Mouse (Mus musculus): ENCODE results near the gene Cox19. TPM values are rescaled to one million over a fixed set of nuclear protein-coding genes. Genes with fewer than 3 reads are reported as not detected.
A peak's percentile ranks its signal among the peaks of the same experiment; 100 is the strongest.

Gene Cox19
- polyA plus RNA-seq, 1 experiment, result 10.5 TPM

DNA sequence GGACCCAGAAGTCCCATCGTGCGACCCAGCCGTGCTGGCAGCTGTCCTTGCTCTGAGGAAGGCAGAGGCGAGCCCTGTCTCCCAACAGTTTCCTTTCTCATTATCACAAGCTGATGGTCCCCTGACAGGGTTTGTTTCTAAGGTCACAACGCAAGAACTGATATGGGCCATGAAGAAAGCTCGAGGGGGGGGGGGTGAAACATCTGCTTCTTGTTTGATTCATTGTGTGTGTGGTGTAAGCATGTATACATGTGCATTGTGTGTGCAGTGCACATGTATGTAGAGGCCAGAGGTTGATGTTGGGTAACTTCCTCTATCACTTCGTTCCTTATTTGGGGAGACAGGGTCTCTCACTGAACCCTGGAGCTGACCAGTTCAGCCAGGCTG, 23.6 kb downstream of the Cox19 start:
- Histone ChIP-seq H3K27me3 (ENCODE audit: control insufficient read depth) (peaks cover 27% of the 10 kb centered on the region), H3K4me3 (replicated peaks) (no peak overlapping the region), H3K36me3 (ENCODE audit: control insufficient read depth) (no peaks in the 10 kb centered on the region), H3K9me3 (ENCODE audit: control insufficient read depth, low read length) (no peaks in the 10 kb centered on the region), H3K4me1 (ENCODE audit: control insufficient read depth) (peaks cover 26% of the 10 kb centered on the region)
- no peak for TF ChIP-seq TAL1 (IDR thresholded peaks at IDR 0.05; ENCODE audit: low read length)

DNA sequence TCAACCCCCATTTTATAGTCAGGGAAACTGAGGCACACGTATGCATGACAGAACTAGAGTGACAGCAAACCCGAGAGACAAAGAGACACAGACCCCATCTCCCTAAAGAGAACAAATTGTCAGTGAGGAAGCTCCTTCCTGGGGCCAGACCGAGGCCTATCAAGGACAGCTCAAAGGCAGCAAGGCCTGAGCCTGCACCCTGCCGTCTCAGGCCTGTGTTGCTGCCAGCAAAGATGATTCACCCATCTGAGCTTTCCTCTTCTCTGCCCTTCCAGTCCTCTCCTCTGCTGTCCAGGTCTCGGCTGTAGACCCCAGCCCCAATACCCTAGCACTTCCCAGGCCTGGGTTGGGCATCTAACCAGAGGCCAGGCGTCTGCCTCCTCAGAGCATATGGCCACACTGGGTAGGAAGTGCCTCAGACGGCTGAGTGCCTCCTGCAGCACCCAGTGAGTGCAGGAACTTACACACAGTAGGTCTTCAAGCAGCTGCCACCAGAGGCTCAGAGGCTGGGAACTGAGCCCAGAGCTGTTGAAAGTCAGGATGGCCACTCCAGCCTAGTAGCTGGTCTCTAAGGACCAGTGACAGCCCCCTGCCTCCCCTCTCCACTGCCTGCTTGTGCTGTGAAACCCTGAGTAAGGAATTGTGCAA, 24.1 kb downstream of the Cox19 start:
- Histone ChIP-seq H3K9me3 (ENCODE audit: control insufficient read depth, low read length) (no peaks in the 10 kb centered on the region), H3K4me3 (replicated peaks) (no peak overlapping the region), H3K4me1 (ENCODE audit: control insufficient read depth) (peaks cover 22% of the 10 kb centered on the region), H3K27me3 (ENCODE audit: control insufficient read depth) (peaks cover 27% of the 10 kb centered on the region), H3K36me3 (ENCODE audit: control insufficient read depth) (no peaks in the 10 kb centered on the region)
- TF ChIP-seq TAL1 (IDR thresholded peaks at IDR 0.05; ENCODE audit: low read length), result no peak
- no peak for TF ChIP-seq GATA1 (IDR thresholded peaks at IDR 0.05; ENCODE audit: low read length)

DNA sequence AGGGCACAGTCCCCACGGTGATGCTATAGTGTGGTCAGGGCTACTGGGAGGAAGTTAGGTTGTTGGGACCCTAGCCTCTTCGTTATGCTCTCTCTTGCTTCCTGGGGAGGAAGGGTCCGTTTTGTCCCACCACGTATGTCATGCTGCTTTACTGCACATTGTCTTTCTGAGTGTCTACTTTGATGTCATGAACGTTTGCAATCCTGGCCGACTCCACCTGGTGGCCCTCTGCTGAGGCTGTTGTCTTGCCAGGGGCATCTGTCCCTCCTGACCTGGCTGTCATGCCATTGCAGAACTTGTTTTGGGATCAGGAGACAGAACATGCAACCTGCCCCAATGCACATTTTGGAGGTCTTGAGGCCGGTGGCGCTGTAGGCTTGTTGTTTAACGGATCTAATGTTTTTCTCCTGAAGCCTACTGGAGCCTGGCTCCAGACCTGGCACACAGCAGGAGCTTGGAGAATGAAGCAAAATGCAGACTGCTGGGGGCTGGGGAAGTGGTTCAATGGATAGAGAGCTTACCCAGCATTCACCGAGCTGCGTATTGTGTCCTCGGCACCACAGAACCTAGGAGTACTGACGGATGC, 25.0 kb downstream of the Cox19 start:
- Histone ChIP-seq H3K4me1 (ENCODE audit: control insufficient read depth) (peaks cover 19% of the 10 kb centered on the region), H3K36me3 (ENCODE audit: control insufficient read depth) (no peaks in the 10 kb centered on the region), H3K4me3 (replicated peaks) (no peak overlapping the region), H3K27me3 (ENCODE audit: control insufficient read depth) (peaks cover 27% of the 10 kb centered on the region), H3K9me3 (ENCODE audit: control insufficient read depth, low read length) (no peaks in the 10 kb centered on the region)
- TF ChIP-seq GATA1 (IDR thresholded peaks at IDR 0.05; ENCODE audit: low read length), result no peak
- no peak for TF ChIP-seq TAL1 (IDR thresholded peaks at IDR 0.05; ENCODE audit: low read length)

DNA sequence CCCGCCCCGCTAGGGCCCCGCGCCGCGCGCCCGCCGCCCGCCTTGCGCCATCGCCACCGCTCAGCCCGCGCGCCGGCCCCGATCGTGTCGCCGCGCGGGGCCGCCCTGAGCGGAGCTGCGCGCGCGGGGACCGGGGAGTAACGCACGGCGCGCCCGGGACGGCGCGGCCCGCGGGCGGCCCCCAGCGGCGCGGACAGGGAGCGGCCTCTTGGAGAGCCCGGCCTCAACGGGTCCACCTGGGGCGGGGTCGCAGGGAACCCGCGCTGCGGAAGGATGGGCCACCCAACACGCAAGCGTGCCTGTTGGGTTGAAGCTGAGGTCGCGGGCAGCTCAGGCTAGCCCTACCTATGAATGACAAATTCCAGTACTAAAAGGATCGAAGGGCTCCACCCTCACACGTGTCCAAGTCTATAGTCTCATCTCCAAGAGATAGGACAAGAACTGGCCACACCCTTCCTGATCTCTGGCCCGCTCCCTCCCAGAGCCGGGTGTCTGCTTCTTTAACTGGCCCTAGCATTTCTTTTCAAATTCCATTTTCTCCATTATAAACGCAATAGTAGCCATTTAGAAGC, 25.7 kb downstream of the Cox19 start, which contains the start of gene Adap1:
Gene Adap1, minus strand, starts transcription at position 228 of the 572 bp plus-strand sequence.
- H3K4me1 ChIP-seq (ENCODE audit: control insufficient read depth), result peaks cover 19% of the 10 kb centered on the region
- no peaks in the 10 kb centered on the region for H3K9me3 ChIP-seq (ENCODE audit: control insufficient read depth, low read length)
- H3K36me3 ChIP-seq (ENCODE audit: control insufficient read depth), result no peaks in the 10 kb centered on the region
- no peak for TF ChIP-seq TAL1 (IDR thresholded peaks at IDR 0.05; ENCODE audit: low read length)
- H3K27me3 ChIP-seq (ENCODE audit: control insufficient read depth), result peaks cover 27% of the 10 kb centered on the region
- peak within 1 kb of the TSS; percentile 60 for H3K4me3 ChIP-seq (replicated peaks)

DNA sequence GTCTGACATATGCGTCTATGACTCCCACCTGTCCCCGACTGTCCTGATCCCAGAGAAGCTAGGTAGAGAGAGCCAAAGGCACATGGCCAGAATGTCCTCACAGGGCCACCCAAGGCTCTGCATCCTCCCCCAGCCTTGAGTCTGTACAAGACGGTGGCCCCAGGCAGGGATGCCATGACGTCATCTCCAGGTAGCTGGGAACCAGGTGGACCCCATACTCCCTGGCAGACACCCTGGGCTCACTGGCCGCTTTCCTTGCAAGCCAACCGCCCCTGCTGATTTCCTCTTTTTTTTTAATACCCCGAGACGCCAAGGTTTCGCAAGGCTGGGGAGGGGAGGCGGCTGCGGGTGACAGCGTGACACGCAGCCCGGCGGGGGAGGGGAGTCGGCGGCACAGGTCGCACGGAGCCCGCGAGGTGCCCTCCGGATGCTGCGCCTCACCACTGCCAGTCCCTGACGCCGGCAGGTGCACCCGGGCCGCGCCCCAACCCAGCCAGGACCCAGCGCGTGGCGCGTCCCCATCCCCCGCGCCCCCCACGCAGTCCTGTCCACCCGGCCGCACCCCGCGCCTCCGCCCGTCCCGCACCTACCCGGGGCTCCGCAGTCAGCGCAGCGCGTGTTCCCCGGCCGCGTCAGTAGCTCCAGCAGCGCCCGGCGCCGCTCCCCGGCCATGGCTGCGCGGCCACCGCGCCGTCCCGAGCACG, 26.4 kb downstream of the Cox19 start:
- Histone ChIP-seq H3K27me3 (ENCODE audit: control insufficient read depth) (peaks cover 27% of the 10 kb centered on the region), H3K4me3 (replicated peaks) (peak overlapping the region; percentile 60), H3K9me3 (ENCODE audit: control insufficient read depth, low read length) (no peaks in the 10 kb centered on the region), H3K4me1 (ENCODE audit: control insufficient read depth) (peaks cover 19% of the 10 kb centered on the region), H3K36me3 (ENCODE audit: control insufficient read depth) (no peaks in the 10 kb centered on the region)
- no peak for TF ChIP-seq TAL1 (IDR thresholded peaks at IDR 0.05; ENCODE audit: low read length)
- no peak for TF ChIP-seq GATA1 (IDR thresholded peaks at IDR 0.05; ENCODE audit: low read length)

DNA sequence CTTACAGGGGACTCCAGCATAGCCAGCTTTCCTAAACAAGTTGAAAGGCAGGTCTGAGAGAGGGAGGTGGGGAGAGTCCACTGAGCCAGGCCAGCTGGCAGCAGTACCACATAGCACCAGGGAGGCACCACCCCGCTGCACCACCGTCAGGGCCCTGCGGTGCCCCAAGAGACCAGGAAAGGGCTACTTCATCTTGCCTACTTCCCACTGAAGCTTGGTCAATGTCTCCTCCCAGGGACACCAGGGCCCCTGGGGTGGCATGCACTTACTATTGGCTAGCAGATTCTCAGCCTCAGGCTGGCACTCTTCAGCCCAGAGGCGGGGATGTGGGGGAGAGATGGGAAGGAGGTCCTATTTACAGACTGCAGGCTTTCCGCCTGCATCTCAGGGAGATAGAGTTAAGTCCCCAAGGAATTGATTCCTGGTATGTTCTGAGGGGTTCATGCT, 27.1 kb downstream of the Cox19 start:
- no peaks in the 10 kb centered on the region for H3K36me3 ChIP-seq (ENCODE audit: control insufficient read depth)
- no peaks in the 10 kb centered on the region for H3K9me3 ChIP-seq (ENCODE audit: control insufficient read depth, low read length)
- H3K4me1 ChIP-seq (ENCODE audit: control insufficient read depth), result peaks cover 19% of the 10 kb centered on the region
- H3K27me3 ChIP-seq (ENCODE audit: control insufficient read depth), result peaks cover 27% of the 10 kb centered on the region
- TF ChIP-seq TAL1 (IDR thresholded peaks at IDR 0.05; ENCODE audit: low read length) (no peak), GATA1 (IDR thresholded peaks at IDR 0.05; ENCODE audit: low read length) (no peak)
- no peak overlapping the region for H3K4me3 ChIP-seq (replicated peaks)

DNA sequence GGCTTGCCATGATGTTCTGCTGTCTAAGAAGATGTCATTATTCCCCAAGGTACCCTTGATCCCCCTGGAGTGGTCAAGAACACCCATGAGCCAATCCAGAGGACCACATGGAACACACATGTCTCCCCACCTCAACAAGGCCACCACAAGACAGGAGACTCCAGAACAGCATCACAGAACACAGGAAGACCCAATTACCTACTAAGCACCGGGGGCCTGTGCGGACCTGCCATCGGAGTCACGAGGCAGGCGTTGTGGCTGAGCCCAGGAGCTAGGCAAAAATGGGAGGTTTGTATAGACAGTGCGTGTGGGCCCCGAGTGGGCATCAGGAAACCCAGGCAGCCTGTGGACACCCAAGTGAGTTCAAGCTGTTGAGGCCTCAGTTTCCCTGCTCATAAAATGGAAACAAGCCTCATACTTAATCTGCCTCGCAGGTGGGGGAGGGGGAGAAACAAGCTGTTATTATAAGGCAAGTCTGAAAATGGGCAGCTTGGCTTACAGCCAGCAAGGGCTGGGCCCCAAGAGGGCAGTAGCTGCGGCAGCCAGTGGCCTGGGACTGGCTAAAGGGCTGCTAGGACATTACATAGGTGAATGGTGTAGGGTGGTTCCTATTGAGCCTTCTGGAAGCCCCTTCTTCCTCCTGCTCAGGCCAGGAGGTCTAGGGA, 27.8 kb downstream of the Cox19 start:
- Histone ChIP-seq H3K9me3 (ENCODE audit: control insufficient read depth, low read length) (no peaks in the 10 kb centered on the region), H3K36me3 (ENCODE audit: control insufficient read depth) (no peaks in the 10 kb centered on the region), H3K27me3 (ENCODE audit: control insufficient read depth) (peaks cover 27% of the 10 kb centered on the region), H3K4me1 (ENCODE audit: control insufficient read depth) (peaks cover 19% of the 10 kb centered on the region), H3K4me3 (replicated peaks) (no peak overlapping the region)
- TF ChIP-seq TAL1 (IDR thresholded peaks at IDR 0.05; ENCODE audit: low read length), result no peak
- no peak for TF ChIP-seq GATA1 (IDR thresholded peaks at IDR 0.05; ENCODE audit: low read length)

DNA sequence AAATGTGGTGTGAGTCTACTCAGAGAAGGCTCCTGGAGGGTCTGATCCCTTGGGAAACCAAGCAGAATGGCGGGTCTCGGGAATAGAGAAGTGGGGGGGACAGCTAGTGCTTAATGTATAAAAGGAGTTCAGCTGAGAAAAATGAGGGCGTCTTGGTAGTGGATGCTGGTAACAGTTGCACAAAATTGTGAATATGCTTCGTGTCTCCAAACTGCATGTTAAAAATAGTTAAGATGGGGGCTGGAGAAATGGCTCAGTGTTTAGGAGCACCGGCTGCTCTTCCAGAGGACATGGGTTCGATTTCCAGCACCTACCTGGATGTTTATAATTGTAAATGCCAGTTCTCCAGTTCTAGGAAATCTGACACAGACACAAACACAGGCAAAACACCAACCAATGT, 29.9 kb downstream of the Cox19 start:
- TF ChIP-seq GATA1 (IDR thresholded peaks at IDR 0.05; ENCODE audit: low read length) (no peak), TAL1 (IDR thresholded peaks at IDR 0.05; ENCODE audit: low read length) (no peak)
- peaks cover 19% of the 10 kb centered on the region for H3K4me1 ChIP-seq (ENCODE audit: control insufficient read depth)

DNA sequence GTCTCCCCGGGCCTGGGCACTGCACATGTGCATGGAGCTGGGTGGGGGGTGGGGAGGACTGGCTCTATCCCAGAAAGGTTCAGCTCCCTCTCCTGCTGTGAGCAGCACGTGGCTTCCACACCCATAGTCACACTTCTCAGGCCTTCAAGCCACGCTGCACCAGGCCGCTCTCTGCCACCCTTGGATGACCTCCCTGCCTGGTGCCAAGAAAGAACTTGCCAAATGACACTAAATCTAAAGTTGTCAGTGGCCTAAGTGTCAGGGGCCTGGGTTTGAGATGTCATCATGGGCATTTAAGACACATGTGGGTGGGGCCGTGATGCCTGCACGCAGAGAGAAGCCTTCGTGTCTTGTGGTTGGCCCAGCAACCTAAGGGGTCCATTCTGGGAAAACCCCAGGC, 30.8 kb downstream of the Cox19 start:
- peaks cover 11% of the 10 kb centered on the region for H3K4me1 ChIP-seq (ENCODE audit: control insufficient read depth)
- no peaks in the 10 kb centered on the region for H3K9me3 ChIP-seq (ENCODE audit: control insufficient read depth, low read length)
- no peak for TF ChIP-seq TAL1 (IDR thresholded peaks at IDR 0.05; ENCODE audit: low read length)
- TF ChIP-seq GATA1 (IDR thresholded peaks at IDR 0.05; ENCODE audit: low read length), result no peak
- H3K27me3 ChIP-seq (ENCODE audit: control insufficient read depth), result peaks cover 19% of the 10 kb centered on the region
- H3K4me3 ChIP-seq (replicated peaks), result no peak overlapping the region
- H3K36me3 ChIP-seq (ENCODE audit: control insufficient read depth), result no peaks in the 10 kb centered on the region

More for the DNA sequence above, 29.9 kb downstream of the Cox19 start:
- Histone ChIP-seq H3K27me3 (ENCODE audit: control insufficient read depth) (peaks cover 27% of the 10 kb centered on the region), H3K4me3 (replicated peaks) (no peak overlapping the region), H3K36me3 (ENCODE audit: control insufficient read depth) (no peaks in the 10 kb centered on the region), H3K9me3 (ENCODE audit: control insufficient read depth, low read length) (no peaks in the 10 kb centered on the region)
